Mouse (Mus musculus) Muller cell, postnatal 12 days (primary cell): Measurements from ENCODE around the gene Mucl3.

ENCODE experiments used
- DNase-seq: peaks from one replicate; pipeline ENCODE4 v3.0.0-alpha.2; 2015; ENCODE audit errors: inconsistent ontology term

Gene Mucl3

GRCm38 (mm10) chr17:35643609-35644236 lies at the start of gene Mucl3:
Gene Mucl3, minus strand, starts transcription at chr17:35643695.
- DNase-seq: no peak

- DNase-seq: no peak
Observed at GRCm38 (mm10) chr17:35692368-35692767, 48.9 kb upstream of the Mucl3 start.

GRCm38 (mm10) chr17:35691811-35692210 lies 48.3 kb upstream of the Mucl3 start:
- DNase-seq: no peak

GRCm38 (mm10) chr17:35689936-35690645 lies 46.6 kb upstream of the Mucl3 start:
- DNase-seq: no peak

- no peak for DNase-seq
Observed at GRCm38 (mm10) chr17:35688347-35689175, 45.1 kb upstream of the Mucl3 start.

GRCm38 (mm10) chr17:35685061-35685460 lies 41.6 kb upstream of the Mucl3 start:
- DNase-seq: no peak

GRCm38 (mm10) chr17:35681986-35682385 lies 38.5 kb upstream of the Mucl3 start:
- DNase-seq: no peak

GRCm38 (mm10) chr17:35680591-35680990 lies 37.1 kb upstream of the Mucl3 start:
- DNase-seq: no peak

- peak; percentile 94 for DNase-seq
Observed at GRCm38 (mm10) chr17:35673416-35674035, 30.0 kb upstream of the Mucl3 start, which contains the start of gene Gtf2h4. Gene Gtf2h4, minus strand, starts transcription at chr17:35673739.

- no peak for DNase-seq
Observed at GRCm38 (mm10) chr17:35672527-35672926, 29.0 kb upstream of the Mucl3 start.

- DNase-seq: no peak
Observed at GRCm38 (mm10) chr17:35671846-35672245, 28.4 kb upstream of the Mucl3 start.

- no peak for DNase-seq
Observed at GRCm38 (mm10) chr17:35669731-35670130, 26.2 kb upstream of the Mucl3 start.

- peak; percentile 98 for DNase-seq
Observed at GRCm38 (mm10) chr17:35667334-35668065, 24.0 kb upstream of the Mucl3 start, which contains the start of gene Vars2. Gene Vars2, minus strand, starts transcription at chr17:35667592.

GRCm38 (mm10) chr17:35666851-35667256 lies 23.4 kb upstream of the Mucl3 start:
- DNase-seq: no peak

GRCm38 (mm10) chr17:35665957-35666515 lies 22.5 kb upstream of the Mucl3 start:
- DNase-seq: peak; percentile 29

GRCm38 (mm10) chr17:35653086-35653485 lies 9.6 kb upstream of the Mucl3 start:
- no peak for DNase-seq

- DNase-seq: no peak
Observed at GRCm38 (mm10) chr17:35649429-35649828, 5.9 kb upstream of the Mucl3 start.

GRCm38 (mm10) chr17:35639352-35639751 lies 4.1 kb downstream of the Mucl3 start:
- DNase-seq: no peak

- DNase-seq: peak; percentile 74
Observed at GRCm38 (mm10) chr17:35638475-35639190, 4.9 kb downstream of the Mucl3 start.

- DNase-seq: peak; percentile 45
Observed at GRCm38 (mm10) chr17:35636363-35636762, 7.1 kb downstream of the Mucl3 start.
